Mouse (Mus musculus) adrenal gland, postnatal 36 days (tissue): Measurements from ENCODE around the gene Nme1. TPM values are rescaled to one million over a fixed set of nuclear protein-coding genes. Genes with fewer than 3 reads are reported as not detected.

Experiments
- DNase-seq, 2 experiments: peaks; one replicate each; pipeline ENCODE4 v3.0.0; 2021; ENCODE audit warnings: mixed read lengths in 1 of 2
- long read RNA-seq, 2 experiments: library from polyadenylated mRNA; stranded (forward); transcript quantifications; one replicate each; pipeline ENCODE4 v2.0.0; 2021; ENCODE audit warnings: borderline sequencing depth in 2 of 2
- total RNA-seq, 2 experiments: library from RNA; stranded (reverse); gene quantifications; 2 replicates each; pipeline ENCODE4 v1.2.3; 2021

Nme1 gene
- total RNA-seq = 10 to 100 TPM; 33.5 to 41.7 TPM
- long read RNA-seq, experiment 1, transcript Nme1-203 (5 exons, 3,181 nt) = major isoform, 246 of 279 reads
- long read RNA-seq, experiment 1, partial matches to known transcripts = 1 of 279 reads
- long read RNA-seq, experiment 1, other reads (novel, unspliced or antisense) = 28 of 279 reads
- long read RNA-seq, experiment 2, transcript Nme1-203 (5 exons, 3,181 nt) = major isoform, 97 of 100 reads
- long read RNA-seq, experiment 2, partial matches to known transcripts = 1 of 100 reads
- long read RNA-seq, experiment 2, other reads (novel, unspliced or antisense) = 1 of 100 reads

- DNase-seq = peak; percentile 95 to 96
Observed at GRCm38 (mm10) chr11:93968005-93968847, at the start of gene Nme1, which contains the start of gene Gm20390. Gene Nme1, minus strand, starts transcription at chr11:93968521. Gene Gm20390, minus strand, starts transcription at chr11:93968293.

GRCm38 (mm10) chr11:94003346-94003745, 35.0 kb upstream of the Nme1 start:
- no peak for DNase-seq

- no peak for DNase-seq
Observed at GRCm38 (mm10) chr11:93999276-93999675, 31.0 kb upstream of the Nme1 start.

- peak; percentile 7 to 47 for DNase-seq
Observed at GRCm38 (mm10) chr11:93997141-93997775, 28.9 kb upstream of the Nme1 start.

- DNase-seq = peak; percentile 52 to 54
Observed at GRCm38 (mm10) chr11:93996306-93997140, 28.2 kb upstream of the Nme1 start.

- peak; percentile 93 to 95 for DNase-seq
Observed at GRCm38 (mm10) chr11:93995720-93996305, 27.5 kb upstream of the Nme1 start, which contains the start of gene Spag9. Gene Spag9, plus strand, starts transcription at chr11:93996091.

- peak; percentile 87 to 90 for DNase-seq
Observed at GRCm38 (mm10) chr11:93995111-93995719, 26.9 kb upstream of the Nme1 start.

- DNase-seq = no peak
Observed at GRCm38 (mm10) chr11:93994531-93994930, 26.2 kb upstream of the Nme1 start.

GRCm38 (mm10) chr11:93988328-93989062, 20.2 kb upstream of the Nme1 start:
- peak in 1 of 2 experiments; percentile 30 for DNase-seq

- DNase-seq = peak; percentile 21 to 44
Observed at GRCm38 (mm10) chr11:93987625-93988327, 19.5 kb upstream of the Nme1 start.

- DNase-seq = no peak
Observed at GRCm38 (mm10) chr11:93987026-93987425, 18.7 kb upstream of the Nme1 start.

GRCm38 (mm10) chr11:93986298-93986697, 18.0 kb upstream of the Nme1 start:
- no peak for DNase-seq

GRCm38 (mm10) chr11:93985265-93985664, 16.9 kb upstream of the Nme1 start:
- DNase-seq = no peak

- no peak for DNase-seq
Observed at GRCm38 (mm10) chr11:93984619-93985018, 16.3 kb upstream of the Nme1 start.

GRCm38 (mm10) chr11:93979502-93980049, 11.3 kb upstream of the Nme1 start:
- DNase-seq = no peak

GRCm38 (mm10) chr11:93972951-93973350, 4.6 kb upstream of the Nme1 start:
- DNase-seq = no peak

GRCm38 (mm10) chr11:93969799-93970198, 1.5 kb upstream of the Nme1 start:
- no peak for DNase-seq

GRCm38 (mm10) chr11:93969171-93969570, 850 bp upstream of the Nme1 start:
- no peak for DNase-seq

- no peak for DNase-seq
Observed at GRCm38 (mm10) chr11:93968848-93969128, 467 bp upstream of the Nme1 start.
